Mouse (Mus musculus): ENCODE measurements around the gene Mup7. TPM values are rescaled to one million over a fixed set of nuclear protein-coding genes. Genes with fewer than 3 reads are reported as not detected.

Mup7 gene
- not detected in 2 replicates for polyA plus RNA-seq (2012; rRNA removed; ENCODE audit: low replicate concordance)

GRCm38 (mm10) chr4:60070375-60070774 is at the start of gene Mup7:
TSS of gene Mup7 (minus strand) at chr4:60070475.

Other genes starting within 250 kb of the Mup7 start
- gene Slc46a2, start 155.4 kb downstream of the Mup7 start, polyA plus RNA-seq (2012; rRNA removed; ENCODE audit: low replicate concordance): 0.04 TPM in 1 of 2 replicates, not detected in the other
- not detected in 2 replicates for gene Mup4, start 109.8 kb downstream of the Mup7 start, polyA plus RNA-seq (2012; rRNA removed; ENCODE audit: low replicate concordance)
- gene Mup6, start 106.2 kb downstream of the Mup7 start, polyA plus RNA-seq (2012; rRNA removed; ENCODE audit: low replicate concordance): not detected in 2 replicates
- not detected in 2 replicates for gene Mup2, start 83.8 kb upstream of the Mup7 start, polyA plus RNA-seq (2012; rRNA removed; ENCODE audit: low replicate concordance)
- gene Mup8, start 152.1 kb upstream of the Mup7 start, polyA plus RNA-seq (2012; rRNA removed; ENCODE audit: low replicate concordance): not detected in 2 replicates

Measured in subcutaneous adipose tissue, adult 2 months (tissue).